Mouse (Mus musculus) midbrain, postnatal 0 days (tissue): ENCODE measurements around the gene Got1. TPM values are rescaled to one million over a fixed set of nuclear protein-coding genes. Genes with fewer than 3 reads are reported as not detected.

Experiments used
- ATAC-seq: fragments of 200-750 bp; cut with Nextera tagmentation; 2 replicates; pipeline ENCODE4 v1.8.0; 2017; ENCODE audit warnings: moderate number of reproducible peaks, mild to moderate bottlenecking, moderate TSS enrichment, moderate library complexity; ENCODE audit not compliant: low FRiP score
- DNase-seq: peaks from one replicate; pipeline ENCODE4 v3.0.0-alpha.2; 2015; ENCODE audit warnings: low spot score
- H3K27ac ChIP-seq: fragments of 300-500 bp; sonication (generic); 2 replicates; pipeline ENCODE4 v1.5.1; 2014; ENCODE audit warnings: low read depth, mild to moderate bottlenecking, low read length, mixed read lengths
- H3K27me3 ChIP-seq: fragments of 300-500 bp; sonication (generic); 2 replicates; pipeline ENCODE4 v1.6.1; 2014; ENCODE audit warnings: low read length, control low read depth, mixed read lengths; ENCODE audit not compliant: insufficient read depth
- H3K36me3 ChIP-seq: fragments of 300-500 bp; sonication (generic); 2 replicates; pipeline ENCODE4 v1.6.1; 2014; ENCODE audit warnings: low read length, control low read depth, mixed read lengths; ENCODE audit not compliant: insufficient read depth
- H3K4me1 ChIP-seq: fragments of 300-500 bp; sonication (generic); 2 replicates; pipeline ENCODE4 v1.6.1; 2014; ENCODE audit warnings: mild to moderate bottlenecking, control low read depth, antibody characterized with exemption, low read length, mixed read lengths; ENCODE audit not compliant: insufficient read depth
- H3K4me2 ChIP-seq: fragments of 300-500 bp; sonication (generic); 2 replicates; pipeline ENCODE4 v1.6.1; 2014; ENCODE audit warnings: low read depth, mild to moderate bottlenecking, low read length, mixed read lengths; ENCODE audit not compliant: poor library complexity, severe bottlenecking
- H3K4me3 ChIP-seq: fragments of 300-500 bp; sonication (generic); 2 replicates; pipeline ENCODE4 v1.5.1; 2014; ENCODE audit warnings: low read depth, mild to moderate bottlenecking, low read length, moderate library complexity
- H3K9ac ChIP-seq: fragments of 300-500 bp; sonication (generic); replicated peaks from 2 replicates; pipeline ENCODE4 v1.6.1; 2014; ENCODE audit warnings: mild to moderate bottlenecking, low read length, moderate library complexity, mixed read lengths; ENCODE audit not compliant: poor library complexity, severe bottlenecking
- H3K9me3 ChIP-seq: fragments of 300-500 bp; sonication (generic); 2 replicates; pipeline ENCODE4 v1.6.1; 2016; ENCODE audit warnings: low read length, control low read depth
- CTCF ChIP-seq: IDR thresholded peaks from 2 replicates; pipeline ENCODE4 v1.5.1; 2016; ENCODE audit warnings: antibody characterized with exemption, mild to moderate bottlenecking
- WGBS: fragments of 180-500 bp; shearing (Covaris S2); extraction: QIAGEN DNeasy Blood & Tissue Kit; methylation state at CpG from one replicate; pipeline ENCODE4 v1.1.7; 2014; 5-methylcytosine and 5-hydroxymethylcytosine counted together
- polyA plus RNA-seq: library from polyadenylated mRNA; unstranded; fragments of >200 nt; fragmentation: Nextera tagmentation; extraction: Ambion mirVana; gene quantifications from 2 replicates; pipeline ENCODE4 v1.2.1, GENCODE M21; 2015
- total RNA-seq: library from RNA; depleted of rRNA; stranded (reverse); fragments of >200 nt; gene quantifications from 2 replicates; pipeline ENCODE4 v1.2.3, GENCODE M21; 2014

Got1 gene
- total and polyA plus RNA-seq, 2 experiments from 2014 or later, result 103 to 121 TPM

DNA sequence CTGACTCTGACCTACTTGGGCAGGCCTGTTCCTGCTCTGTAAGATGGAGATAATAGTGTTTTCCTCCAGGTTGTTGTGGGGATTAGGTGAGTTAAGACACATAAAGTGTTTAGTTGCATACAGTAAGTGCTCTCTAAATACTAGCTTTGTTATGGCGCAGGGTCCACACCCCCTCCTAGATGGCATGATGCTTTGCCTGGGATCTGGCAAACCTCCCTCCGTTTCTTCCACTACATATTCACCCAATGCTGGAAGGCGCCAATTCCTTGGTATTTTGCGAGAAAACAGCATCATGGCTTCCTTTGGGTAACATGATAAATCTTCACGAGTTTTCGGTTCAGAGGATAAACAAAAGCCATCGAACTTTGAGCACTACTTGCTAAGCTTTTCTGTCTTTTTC lies 1.2 kb upstream of the Got1 start:
- Histone ChIP-seq H3K4me1 (no peaks in the 10 kb centered on the region), H3K9ac (0 out of 2 replicates have a peak overlapping the region, but pooled peaks have one; percentile 79), H3K27me3 (no peaks in the 10 kb centered on the region), H3K27ac (no peak overlapping the region), H3K36me3 (no peaks in the 10 kb centered on the region), H3K9me3 (no peaks in the 10 kb centered on the region), H3K4me2 (peak overlapping the region; percentile 80), H3K4me3 (peak overlapping the region; percentile 72; the same call in 1 of the 2 replicates)
- DNase-seq (no peak), ATAC-seq (no peak)
- TF ChIP-seq CTCF, result no peak
- WGBS, result 90% methylated on average over 7 of the region's 7 CpGs

DNA sequence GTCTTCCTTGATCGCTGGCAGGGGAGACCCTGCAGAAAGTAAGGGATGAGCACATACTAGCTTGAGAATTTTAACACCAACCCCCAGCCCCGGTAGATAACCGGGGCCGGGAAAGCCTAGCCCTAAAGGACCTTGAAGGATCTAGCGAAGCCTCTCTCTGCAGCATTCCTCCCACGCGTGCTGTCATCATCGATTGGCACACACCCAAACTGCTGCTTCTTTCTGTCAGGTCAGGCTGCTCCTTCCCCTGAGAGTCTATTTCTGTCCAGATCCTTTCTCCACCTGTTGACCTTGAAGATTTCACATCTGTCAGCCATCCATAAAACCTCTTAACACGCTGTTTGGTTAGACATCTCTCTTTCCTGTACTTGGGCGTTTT lies 688 bp upstream of the Got1 start:
- no peaks in the 10 kb centered on the region for H3K27me3 ChIP-seq
- peak overlapping the region; percentile 72 for H3K4me3 ChIP-seq
- peak overlapping the region; percentile 80 for H3K4me2 ChIP-seq
- H3K27ac ChIP-seq, result peak overlapping the region; percentile 86
- no peaks in the 10 kb centered on the region for H3K36me3 ChIP-seq
- no peaks in the 10 kb centered on the region for H3K9me3 ChIP-seq
- WGBS, result 19% methylated on average over 10 of the region's 10 CpGs
- ATAC-seq, result no peak
- peak; percentile 43 for DNase-seq
- peak overlapping the region; percentile 79 for H3K9ac ChIP-seq
- no peak for TF ChIP-seq CTCF
- H3K4me1 ChIP-seq, result no peaks in the 10 kb centered on the region

DNA sequence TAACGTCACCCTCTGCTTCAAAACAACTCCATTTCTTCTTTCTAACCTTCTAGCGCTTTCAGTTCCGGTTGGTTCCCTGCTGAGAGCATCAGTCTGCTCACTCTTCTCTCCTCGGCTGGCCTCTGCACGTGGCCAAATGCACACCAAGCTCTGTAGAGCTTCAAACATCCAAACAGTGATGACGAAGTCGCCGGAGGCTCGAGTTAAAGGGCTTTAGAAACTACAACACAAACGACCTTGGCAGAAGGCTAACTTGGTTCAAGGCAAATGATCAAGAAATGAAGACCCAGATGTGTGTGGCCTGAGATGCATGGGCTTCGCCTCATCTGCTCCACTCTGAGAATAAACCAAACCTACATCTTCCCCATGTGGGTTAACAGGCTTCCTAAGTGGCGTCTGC lies 854 bp downstream of the Got1 start:
- TF ChIP-seq CTCF, result no peak

DNA sequence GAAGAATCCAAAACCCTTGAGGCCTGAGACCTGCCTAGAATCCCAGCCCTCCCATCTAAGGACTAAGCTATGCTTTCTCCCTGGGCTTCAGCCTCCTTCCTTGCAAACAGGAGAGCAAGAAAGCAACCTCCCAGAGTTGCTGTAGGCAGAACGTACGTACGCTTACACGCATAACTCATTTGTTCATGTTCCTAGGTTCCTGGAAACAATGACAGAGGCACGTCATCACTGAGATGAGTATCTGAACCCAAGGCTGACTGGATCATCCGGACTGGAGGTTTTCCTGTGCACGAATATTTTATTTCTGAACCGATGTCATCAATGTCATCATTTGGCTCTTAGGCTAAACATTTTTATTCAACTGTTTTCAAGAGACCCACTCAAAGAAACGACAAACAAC lies 2.4 kb downstream of the Got1 start:
- H3K4me2 ChIP-seq, result peak overlapping the region; percentile 36
- H3K9me3 ChIP-seq, result no peaks in the 10 kb centered on the region
- no peak overlapping the region for H3K9ac ChIP-seq
- no peak overlapping the region for H3K27ac ChIP-seq
- H3K36me3 ChIP-seq, result no peaks in the 10 kb centered on the region
- DNase-seq, result no peak
- no peak for TF ChIP-seq CTCF
- WGBS, result 80% methylated on average over 9 of the region's 9 CpGs
- ATAC-seq, result no peak
- H3K4me3 ChIP-seq, result 0 out of 2 replicates have a peak overlapping the region, but pooled peaks have one; percentile 10
- no peaks in the 10 kb centered on the region for H3K4me1 ChIP-seq
- H3K27me3 ChIP-seq, result no peaks in the 10 kb centered on the region

More for the DNA sequence above, 854 bp downstream of the Got1 start:
- no peaks in the 10 kb centered on the region for H3K36me3 ChIP-seq
- no peaks in the 10 kb centered on the region for H3K4me1 ChIP-seq
- DNase-seq, result peak; percentile 31
- H3K9me3 ChIP-seq, result no peaks in the 10 kb centered on the region
- H3K27me3 ChIP-seq, result no peaks in the 10 kb centered on the region
- peak overlapping the region; percentile 68 for H3K4me2 ChIP-seq
- WGBS, result 6% methylated on average over 12 of the region's 12 CpGs
- ATAC-seq, result no peak
- H3K27ac ChIP-seq, result 0 out of 2 replicates have a peak overlapping the region, but pooled peaks have one; percentile 76
- H3K4me3 ChIP-seq, result peak overlapping the region; percentile 72
- H3K9ac ChIP-seq, result peak overlapping the region; percentile 64

DNA sequence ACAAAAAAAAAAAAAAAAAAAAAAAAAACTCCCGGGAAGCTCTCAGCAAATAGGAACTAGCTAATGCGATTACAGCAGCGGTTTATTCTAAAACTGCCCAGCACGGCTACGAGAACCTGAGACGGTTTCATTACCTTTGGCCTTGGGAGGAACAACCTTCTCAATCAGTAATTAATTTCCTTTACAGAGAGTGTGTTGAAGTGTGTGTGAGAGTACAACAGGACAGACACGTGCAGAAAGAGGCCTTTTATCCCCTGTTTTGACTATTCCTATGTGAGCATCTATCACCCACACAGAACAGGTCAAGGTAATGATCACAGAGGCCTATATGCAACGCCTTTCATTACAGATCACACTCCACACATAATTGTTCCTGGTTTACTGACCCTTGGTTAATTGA lies 3.0 kb downstream of the Got1 start:
- Histone ChIP-seq H3K9ac (no peak overlapping the region), H3K27me3 (no peaks in the 10 kb centered on the region), H3K4me3 (no peak overlapping the region), H3K27ac (no peak overlapping the region), H3K36me3 (no peaks in the 10 kb centered on the region), H3K4me2 (peak overlapping the region; percentile 36), H3K9me3 (no peaks in the 10 kb centered on the region), H3K4me1 (no peaks in the 10 kb centered on the region)
- no peak for TF ChIP-seq CTCF
- DNase-seq (no peak), ATAC-seq (no peak)
- 29% methylated on average over 8 of the region's 8 CpGs for WGBS

DNA sequence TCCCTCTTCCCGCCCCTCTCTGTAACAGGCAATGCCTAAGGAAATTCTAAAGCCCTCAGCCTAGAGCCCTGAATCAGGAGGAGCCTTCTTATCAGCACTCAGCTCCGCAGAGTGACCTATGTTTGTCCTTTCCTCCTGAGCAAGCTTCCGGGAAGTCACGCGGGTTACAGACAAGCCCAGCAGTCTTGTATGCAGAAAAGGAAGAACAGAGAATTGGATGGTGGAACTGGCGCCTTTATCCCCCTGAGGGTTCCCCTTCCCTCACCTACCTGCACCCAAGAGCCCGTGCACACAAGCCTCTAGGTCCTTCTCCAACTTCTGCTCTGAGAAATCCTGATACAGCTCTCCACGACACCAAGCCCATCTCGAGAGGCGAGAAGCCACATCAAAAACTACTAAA lies 4.0 kb downstream of the Got1 start:
- H3K27me3 ChIP-seq, result no peaks in the 10 kb centered on the region
- TF ChIP-seq CTCF, result no peak
- H3K4me3 ChIP-seq, result no peak overlapping the region
- 76% methylated on average over 9 of the region's 10 CpGs for WGBS
- no peaks in the 10 kb centered on the region for H3K4me1 ChIP-seq
- no peaks in the 10 kb centered on the region for H3K36me3 ChIP-seq
- DNase-seq (no peak), ATAC-seq (no peak)
- no peaks in the 10 kb centered on the region for H3K9me3 ChIP-seq
- H3K9ac ChIP-seq, result no peak overlapping the region
- no peak overlapping the region for H3K27ac ChIP-seq
- no peak overlapping the region for H3K4me2 ChIP-seq
